Mouse (Mus musculus): Measurements from ENCODE around the gene Ino80. TPM values are rescaled to one million over a fixed set of nuclear protein-coding genes. Genes with fewer than 3 reads are reported as not detected.
A peak's percentile ranks its signal among the peaks of the same experiment; 100 is the strongest.

The Ino80 gene
- polyA plus RNA-seq, 1 experiment from 2014 or later, result 4.2 TPM

GRCm38 (mm10) chr2:119496082-119496481 lies 18.6 kb upstream of the Ino80 start:
- no peak for ATAC-seq
- H3K27me3 ChIP-seq, result no peaks in the 10 kb centered on the region
- H3K36me3 ChIP-seq, result no peaks in the 10 kb centered on the region
- H3K27ac ChIP-seq, result no peak overlapping the region
- H3K4me1 ChIP-seq (replicated peaks), result no peaks in the 10 kb centered on the region
- H3K9me3 ChIP-seq, result no peaks in the 10 kb centered on the region
- 92% methylated on average over 2 of the region's 2 CpGs for WGBS
- H3K9ac ChIP-seq (replicated peaks), result no peak overlapping the region
- no peak overlapping the region for H3K4me3 ChIP-seq (replicated peaks)
- no peak overlapping the region for H3K4me2 ChIP-seq (replicated peaks)

DNA sequence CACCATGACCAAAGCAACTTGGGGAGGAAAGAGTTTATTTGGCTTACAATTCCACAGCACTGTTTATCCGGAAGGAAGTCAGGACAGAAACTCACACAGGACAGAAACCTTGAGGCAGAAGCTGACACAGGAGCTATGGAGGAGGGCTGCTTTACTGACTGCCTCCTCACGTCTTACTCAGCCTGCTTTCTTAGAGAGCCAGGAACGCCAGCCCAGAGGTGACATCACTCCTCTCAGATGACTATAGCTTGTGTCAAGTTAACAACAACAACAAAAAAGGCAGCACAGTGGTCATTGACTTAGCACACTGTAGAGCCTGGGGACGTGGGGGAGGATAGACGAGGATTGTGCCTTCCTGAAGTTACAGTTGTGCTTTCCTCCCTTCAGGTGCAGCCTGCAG lies 14.5 kb upstream of the Ino80 start:
- ATAC-seq, result no peak
- no peak overlapping the region for H3K4me3 ChIP-seq (replicated peaks)
- no peaks in the 10 kb centered on the region for H3K36me3 ChIP-seq
- no peak overlapping the region for H3K9ac ChIP-seq (replicated peaks)
- H3K27ac ChIP-seq, result no peak overlapping the region
- no peak overlapping the region for H3K4me2 ChIP-seq (replicated peaks)
- H3K4me1 ChIP-seq (replicated peaks), result no peaks in the 10 kb centered on the region
- WGBS, result 75% methylated on average over 5 of the region's 5 CpGs
- no peaks in the 10 kb centered on the region for H3K9me3 ChIP-seq
- no peaks in the 10 kb centered on the region for H3K27me3 ChIP-seq

DNA sequence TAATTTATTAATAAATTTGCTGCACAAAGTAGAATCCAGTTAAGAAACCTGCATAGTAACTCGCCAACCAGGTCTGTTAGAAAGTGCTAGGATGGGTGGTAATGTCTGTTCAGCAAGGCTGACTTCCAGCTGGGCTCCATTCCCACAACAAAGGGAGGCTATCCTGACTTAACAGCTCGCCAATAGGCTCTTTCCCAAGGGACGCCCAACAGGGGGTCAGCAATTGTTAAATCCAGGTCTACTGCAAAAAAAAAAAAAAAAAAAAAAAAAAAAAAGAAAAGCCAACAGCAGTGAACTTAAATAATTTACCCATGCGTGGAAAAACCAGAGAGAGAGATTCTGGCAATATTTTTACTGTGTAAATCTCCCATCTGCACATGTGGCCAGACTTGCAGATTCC lies 9.0 kb upstream of the Ino80 start:
- H3K9ac ChIP-seq (replicated peaks), result no peak overlapping the region
- no peaks in the 10 kb centered on the region for H3K36me3 ChIP-seq
- H3K9me3 ChIP-seq, result no peaks in the 10 kb centered on the region
- no peak for ATAC-seq
- no peak overlapping the region for H3K4me3 ChIP-seq (replicated peaks)
- no peak overlapping the region for H3K4me2 ChIP-seq (replicated peaks)
- no peaks in the 10 kb centered on the region for H3K27me3 ChIP-seq
- H3K4me1 ChIP-seq (replicated peaks), result no peaks in the 10 kb centered on the region
- H3K27ac ChIP-seq, result no peak overlapping the region
- 4% methylated on average over 4 of the region's 4 CpGs for WGBS

DNA sequence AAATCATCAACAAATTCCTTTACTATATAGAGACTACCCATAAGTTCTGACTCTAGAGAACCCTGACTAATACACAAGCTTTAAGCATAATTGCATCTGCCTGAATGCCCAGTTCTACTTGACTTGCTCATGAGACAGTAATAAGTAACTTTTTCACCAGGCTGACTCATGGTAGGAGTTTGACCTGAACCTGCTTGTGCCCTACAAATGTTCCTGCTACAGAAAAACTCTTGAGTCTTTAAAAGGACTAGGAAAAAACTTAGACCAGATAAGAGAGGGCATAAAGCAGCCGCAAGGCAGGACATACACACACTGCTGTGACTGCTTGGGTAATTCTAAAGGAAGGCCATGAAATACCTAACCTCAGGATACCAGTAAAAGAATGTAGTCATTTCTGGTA lies 4.8 kb upstream of the Ino80 start:
- Histone ChIP-seq H3K4me3 (replicated peaks) (no peak overlapping the region), H3K27ac (no peak overlapping the region), H3K9ac (replicated peaks) (no peak overlapping the region), H3K27me3 (no peaks in the 10 kb centered on the region), H3K4me2 (replicated peaks) (no peak overlapping the region), H3K4me1 (replicated peaks) (peaks cover 10% of the 10 kb centered on the region), H3K36me3 (no peaks in the 10 kb centered on the region), H3K9me3 (no peaks in the 10 kb centered on the region)
- WGBS, result 90% methylated on average over 1 of the region's 1 CpGs
- no peak for ATAC-seq

DNA sequence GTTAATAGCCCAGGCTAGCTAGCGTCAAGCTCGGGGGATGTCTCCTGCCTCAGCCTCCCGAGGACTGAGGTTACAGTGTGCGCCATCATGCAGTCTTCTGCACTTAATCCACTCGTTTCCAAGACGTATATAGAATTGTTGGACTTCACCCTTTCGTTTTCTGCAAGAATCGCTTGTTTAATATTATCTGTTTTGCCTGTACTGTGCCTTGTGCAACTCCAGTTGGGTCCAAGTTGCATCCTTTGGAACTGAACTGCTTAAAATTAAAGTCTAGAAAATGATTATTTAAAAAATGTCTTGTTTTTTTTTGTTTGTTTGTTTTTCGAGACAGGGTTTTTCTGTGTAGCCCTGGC lies 886 bp upstream of the Ino80 start:
- Histone ChIP-seq H3K4me2 (replicated peaks) (peak overlapping the region; percentile 88), H3K4me1 (replicated peaks) (peaks cover 32% of the 10 kb centered on the region), H3K27me3 (no peaks in the 10 kb centered on the region), H3K9ac (replicated peaks) (peak overlapping the region; percentile 83), H3K9me3 (no peaks in the 10 kb centered on the region), H3K36me3 (no peaks in the 10 kb centered on the region), H3K27ac (peak overlapping the region; percentile 97), H3K4me3 (replicated peaks) (peak overlapping the region; percentile 93)
- ATAC-seq, result no peak
- WGBS, result 14% methylated on average over 9 of the region's 9 CpGs

GRCm38 (mm10) chr2:119476621-119477391 lies 681 bp downstream of the Ino80 start:
- Histone ChIP-seq H3K4me2 (replicated peaks) (peak overlapping the region; percentile 88), H3K4me1 (replicated peaks) (peaks cover 32% of the 10 kb centered on the region), H3K4me3 (replicated peaks) (peak overlapping the region; percentile 93), H3K36me3 (0 out of 2 replicates have a peak, but pooled peaks cover 2% of the 10 kb centered on the region), H3K9ac (replicated peaks) (peak overlapping the region; percentile 94), H3K9me3 (no peaks in the 10 kb centered on the region), H3K27me3 (no peaks in the 10 kb centered on the region), H3K27ac (peak overlapping the region; percentile 97)
- peak; percentile 81 for ATAC-seq
- under 1% methylated on average over 40 of the region's 44 CpGs for WGBS

- H3K9ac ChIP-seq (replicated peaks), result peak overlapping the region; percentile 94
- WGBS, result 31% methylated on average over 7 of the region's 7 CpGs
- H3K27me3 ChIP-seq, result no peaks in the 10 kb centered on the region
- no peak for ATAC-seq
- H3K36me3 ChIP-seq, result 0 out of 2 replicates have a peak, but pooled peaks cover 2% of the 10 kb centered on the region
- peaks cover 32% of the 10 kb centered on the region for H3K4me1 ChIP-seq (replicated peaks)
- H3K27ac ChIP-seq, result no peak overlapping the region
- peak overlapping the region; percentile 93 for H3K4me3 ChIP-seq (replicated peaks)
- no peaks in the 10 kb centered on the region for H3K9me3 ChIP-seq
- H3K4me2 ChIP-seq (replicated peaks), result peak overlapping the region; percentile 88
Measured at GRCm38 (mm10) chr2:119476166-119476565, 1.3 kb downstream of the Ino80 start.

DNA sequence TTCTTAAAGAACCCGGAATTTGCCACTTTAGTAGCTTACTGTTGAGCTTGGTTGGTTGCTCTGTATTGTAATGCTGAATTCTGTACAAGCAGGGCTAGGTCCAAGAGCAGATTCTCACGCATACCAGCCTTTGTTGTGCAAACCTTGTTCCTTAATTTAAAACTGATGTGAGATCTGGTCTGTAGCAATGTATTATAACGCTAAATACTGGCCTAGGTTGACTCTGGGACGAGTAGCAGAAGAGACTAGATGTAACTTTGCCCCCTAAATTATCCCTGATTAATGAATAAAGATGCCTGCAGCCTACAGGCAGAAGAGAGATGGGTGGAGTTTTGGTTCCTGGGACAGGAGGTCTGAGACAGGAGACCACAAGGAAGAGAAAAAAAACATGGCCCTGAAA lies 13.5 kb downstream of the Ino80 start:
- no peak overlapping the region for H3K4me2 ChIP-seq (replicated peaks)
- H3K27ac ChIP-seq, result no peak overlapping the region
- 64% methylated on average over 4 of the region's 4 CpGs for WGBS
- H3K9me3 ChIP-seq, result no peaks in the 10 kb centered on the region
- no peak overlapping the region for H3K9ac ChIP-seq (replicated peaks)
- H3K27me3 ChIP-seq, result no peaks in the 10 kb centered on the region
- H3K4me3 ChIP-seq (replicated peaks), result no peak overlapping the region
- no peaks in the 10 kb centered on the region for H3K36me3 ChIP-seq
- H3K4me1 ChIP-seq (replicated peaks), result no peaks in the 10 kb centered on the region
- ATAC-seq, result no peak

GRCm38 (mm10) chr2:119463114-119463775 lies 14.2 kb downstream of the Ino80 start:
- H3K4me1 ChIP-seq (replicated peaks), result no peaks in the 10 kb centered on the region
- no peak overlapping the region for H3K4me3 ChIP-seq (replicated peaks)

GRCm38 (mm10) chr2:119461028-119461427 lies 16.5 kb downstream of the Ino80 start:
- Histone ChIP-seq H3K4me2 (replicated peaks) (no peak overlapping the region), H3K9ac (replicated peaks) (no peak overlapping the region), H3K4me1 (replicated peaks) (no peaks in the 10 kb centered on the region), H3K4me3 (replicated peaks) (no peak overlapping the region), H3K27ac (no peak overlapping the region), H3K9me3 (no peaks in the 10 kb centered on the region), H3K36me3 (peaks cover 6% of the 10 kb centered on the region), H3K27me3 (no peaks in the 10 kb centered on the region)
- WGBS, result 95% methylated on average over 3 of the region's 3 CpGs
- ATAC-seq, result no peak

More at GRCm38 (mm10) chr2:119463114-119463775, 14.2 kb downstream of the Ino80 start:
- Histone ChIP-seq H3K4me2 (replicated peaks) (no peak overlapping the region), H3K36me3 (no peaks in the 10 kb centered on the region), H3K9ac (replicated peaks) (no peak overlapping the region), H3K27ac (no peak overlapping the region), H3K27me3 (no peaks in the 10 kb centered on the region), H3K9me3 (no peaks in the 10 kb centered on the region)
- 91% methylated on average over 5 of the region's 5 CpGs for WGBS
- ATAC-seq, result no peak

- no peak overlapping the region for H3K9ac ChIP-seq (replicated peaks)
- H3K27ac ChIP-seq, result no peak overlapping the region
- 94% methylated on average over 3 of the region's 3 CpGs for WGBS
- ATAC-seq, result no peak
- H3K4me2 ChIP-seq (replicated peaks), result no peak overlapping the region
- no peaks in the 10 kb centered on the region for H3K27me3 ChIP-seq
- H3K4me1 ChIP-seq (replicated peaks), result no peaks in the 10 kb centered on the region
- H3K4me3 ChIP-seq (replicated peaks), result no peak overlapping the region
- peaks cover 42% of the 10 kb centered on the region for H3K36me3 ChIP-seq
- no peaks in the 10 kb centered on the region for H3K9me3 ChIP-seq
Measured at GRCm38 (mm10) chr2:119454558-119454957, 22.9 kb downstream of the Ino80 start.

GRCm38 (mm10) chr2:119436988-119437387 lies 40.5 kb downstream of the Ino80 start:
- ATAC-seq, result no peak
- H3K36me3 ChIP-seq, result peaks cover 54% of the 10 kb centered on the region

More at GRCm38 (mm10) chr2:119436988-119437387, 40.5 kb downstream of the Ino80 start:
- 93% methylated on average over 1 of the region's 1 CpGs for WGBS
- Histone ChIP-seq H3K9ac (replicated peaks) (no peak overlapping the region), H3K27me3 (no peaks in the 10 kb centered on the region), H3K4me3 (replicated peaks) (no peak overlapping the region), H3K9me3 (no peaks in the 10 kb centered on the region), H3K4me2 (replicated peaks) (no peak overlapping the region), H3K4me1 (replicated peaks) (no peaks in the 10 kb centered on the region), H3K27ac (no peak overlapping the region)

Data from midbrain, embryonic 13.5 days (tissue).